Mouse (Mus musculus): ENCODE results near the gene Olfr1424. TPM values are rescaled to one million over a fixed set of nuclear protein-coding genes. Genes with fewer than 3 reads are reported as not detected.

Gene Olfr1424
- polyA plus RNA-seq, 1 experiment from 2014 or later = not detected

DNA sequence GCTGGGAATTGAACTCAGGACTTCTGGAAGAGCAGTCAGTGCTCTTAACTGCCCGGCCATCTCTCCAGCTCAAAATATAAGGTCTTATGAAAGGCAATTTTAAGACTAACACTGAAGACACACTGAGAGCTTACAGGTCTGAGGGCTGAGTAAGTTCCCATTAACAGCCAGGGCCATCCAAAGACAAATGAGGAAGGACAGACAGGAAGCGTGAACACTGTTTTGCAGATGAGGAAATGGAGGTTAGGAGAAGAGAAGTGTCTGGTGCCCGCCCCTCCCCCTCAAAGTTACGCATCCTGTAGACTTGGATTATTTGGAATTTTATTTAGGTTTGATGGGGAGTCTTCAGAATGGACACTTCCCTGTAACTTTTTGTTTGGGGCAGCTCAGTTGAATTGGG, 38.3 kb downstream of the Olfr1424 start:
- Histone ChIP-seq H3K9me3 (no peaks in the 10 kb centered on the region), H3K4me3 (no peak overlapping the region), H3K27me3 (no peaks in the 10 kb centered on the region), H3K4me1 (no peaks in the 10 kb centered on the region), H3K9ac (no peak overlapping the region), H3K27ac (no peak overlapping the region), H3K4me2 (no peak overlapping the region), H3K36me3 (no peaks in the 10 kb centered on the region)
- WGBS = 86% methylated on average over 4 of the region's 4 CpGs
- ATAC-seq (ENCODE audit: insufficient number of reproducible peaks, insufficient read depth, low FRiP score, low TSS enrichment, low read depth) = no peak

DNA sequence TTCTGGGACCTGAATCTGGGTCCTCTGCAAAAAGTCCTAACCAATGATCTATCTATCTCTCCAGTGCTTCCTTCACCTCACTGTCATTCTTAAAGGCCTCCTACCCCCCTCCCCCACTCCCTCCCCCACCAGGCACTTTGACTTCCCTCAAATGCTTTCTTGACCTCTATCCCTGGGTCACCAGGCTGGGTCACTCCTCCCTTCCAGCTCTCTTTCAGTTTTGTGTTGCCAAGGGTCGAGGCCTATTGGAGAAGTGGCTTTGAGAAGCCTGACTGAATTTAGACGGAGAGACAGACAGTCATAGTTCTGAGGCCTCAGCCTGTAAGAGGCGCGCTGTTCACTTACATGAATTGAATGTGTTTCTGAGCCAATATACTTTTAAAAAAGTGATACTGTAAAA, 46.3 kb downstream of the Olfr1424 start:
- H3K4me1 ChIP-seq = no peaks in the 10 kb centered on the region
- 67% methylated on average over 4 of the region's 4 CpGs for WGBS
- no peak for ATAC-seq (ENCODE audit: insufficient number of reproducible peaks, insufficient read depth, low FRiP score, low TSS enrichment, low read depth)

DNA sequence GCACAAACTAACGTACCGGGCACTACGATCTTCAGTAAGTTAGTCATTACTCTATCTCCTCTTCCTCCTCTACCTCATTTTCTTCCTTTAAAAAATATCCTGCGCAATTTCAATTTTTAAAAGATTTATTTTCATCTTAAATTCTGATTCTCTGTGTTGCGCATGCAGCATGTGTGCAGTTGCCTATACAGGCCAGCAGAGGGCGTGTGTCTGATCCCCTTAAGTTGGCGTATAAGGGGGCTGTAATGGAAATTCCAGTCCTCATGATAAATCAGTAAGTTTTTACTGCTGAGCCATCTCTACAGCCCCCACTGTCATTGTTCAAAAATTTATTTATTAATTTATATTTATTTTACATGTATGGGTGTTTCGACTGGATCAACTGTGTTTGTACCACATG, 46.8 kb downstream of the Olfr1424 start:
- no peaks in the 10 kb centered on the region for H3K4me1 ChIP-seq
- 69% methylated on average over 8 of the region's 8 CpGs for WGBS
- H3K4me2 ChIP-seq = no peak overlapping the region
- H3K9me3 ChIP-seq = no peaks in the 10 kb centered on the region
- ATAC-seq (ENCODE audit: insufficient number of reproducible peaks, insufficient read depth, low FRiP score, low TSS enrichment, low read depth) = no peak
- no peak overlapping the region for H3K4me3 ChIP-seq
- no peak overlapping the region for H3K9ac ChIP-seq
- H3K27ac ChIP-seq = no peak overlapping the region
- H3K27me3 ChIP-seq = no peaks in the 10 kb centered on the region
- no peaks in the 10 kb centered on the region for H3K36me3 ChIP-seq

More for the DNA sequence above, 46.3 kb downstream of the Olfr1424 start:
- Histone ChIP-seq H3K36me3 (no peaks in the 10 kb centered on the region), H3K9me3 (no peaks in the 10 kb centered on the region), H3K4me2 (no peak overlapping the region), H3K9ac (no peak overlapping the region), H3K27ac (no peak overlapping the region), H3K4me3 (no peak overlapping the region), H3K27me3 (no peaks in the 10 kb centered on the region)

DNA sequence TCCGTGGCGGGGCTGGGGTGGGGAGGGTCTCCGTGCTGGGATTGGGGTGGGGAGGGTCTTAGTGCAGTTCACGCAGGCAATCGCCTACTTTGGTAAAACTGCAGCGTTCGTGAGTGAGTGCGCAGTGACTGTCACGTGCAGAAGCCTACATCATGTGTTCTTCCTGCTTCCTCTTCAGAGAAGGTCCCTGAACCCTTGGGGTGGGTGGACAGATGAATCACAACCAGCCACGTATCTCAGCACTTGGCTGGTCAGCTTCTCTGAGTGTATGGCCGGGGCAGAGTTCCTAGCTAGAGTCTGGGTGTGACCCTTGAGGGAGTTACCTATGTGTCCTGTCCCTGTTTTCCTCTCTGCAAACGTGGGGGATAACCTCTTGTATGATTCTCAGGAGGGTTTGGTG, 49.3 kb downstream of the Olfr1424 start:
- Histone ChIP-seq H3K9me3 (no peaks in the 10 kb centered on the region), H3K9ac (peak overlapping the region; percentile 58), H3K4me2 (peak overlapping the region; percentile 67), H3K4me3 (peak overlapping the region; percentile 69), H3K4me1 (peaks cover 6% of the 10 kb centered on the region; the same call in 1 of the 2 replicates), H3K27me3 (no peaks in the 10 kb centered on the region), H3K36me3 (no peaks in the 10 kb centered on the region), H3K27ac (no peak overlapping the region)
- under 1% methylated on average over 12 of the region's 12 CpGs for WGBS
- no peak for ATAC-seq (ENCODE audit: insufficient number of reproducible peaks, insufficient read depth, low FRiP score, low TSS enrichment, low read depth)

DNA sequence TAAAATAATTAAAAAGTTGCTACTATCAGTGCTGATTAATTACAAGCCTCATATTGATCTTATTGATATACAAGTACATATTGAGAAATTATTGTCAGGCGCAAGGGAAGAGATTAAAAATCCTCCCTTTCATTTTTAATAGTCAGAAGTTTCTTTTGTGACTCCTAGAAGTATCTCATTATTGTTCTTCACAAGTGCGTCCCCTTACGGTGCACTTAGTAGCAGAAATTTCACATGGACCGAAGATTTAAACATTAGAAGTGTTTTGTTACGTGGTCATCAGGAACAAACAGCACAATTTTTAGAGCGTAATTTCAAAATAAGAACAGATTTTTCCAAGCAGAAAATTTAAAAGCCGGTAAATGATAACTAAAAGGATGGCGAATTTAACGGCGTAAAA, 49.9 kb downstream of the Olfr1424 start:
- H3K36me3 ChIP-seq = no peaks in the 10 kb centered on the region
- H3K4me1 ChIP-seq = peaks cover 6% of the 10 kb centered on the region; the same call in 1 of the 2 replicates
- peak overlapping the region; percentile 58 for H3K9ac ChIP-seq
- WGBS = under 1% methylated on average over 10 of the region's 10 CpGs
- H3K4me3 ChIP-seq = peak overlapping the region; percentile 69
- no peaks in the 10 kb centered on the region for H3K27me3 ChIP-seq
- no peak for ATAC-seq (ENCODE audit: insufficient number of reproducible peaks, insufficient read depth, low FRiP score, low TSS enrichment, low read depth)
- no peaks in the 10 kb centered on the region for H3K9me3 ChIP-seq
- H3K4me2 ChIP-seq = peak overlapping the region; percentile 67
- no peak overlapping the region for H3K27ac ChIP-seq

DNA sequence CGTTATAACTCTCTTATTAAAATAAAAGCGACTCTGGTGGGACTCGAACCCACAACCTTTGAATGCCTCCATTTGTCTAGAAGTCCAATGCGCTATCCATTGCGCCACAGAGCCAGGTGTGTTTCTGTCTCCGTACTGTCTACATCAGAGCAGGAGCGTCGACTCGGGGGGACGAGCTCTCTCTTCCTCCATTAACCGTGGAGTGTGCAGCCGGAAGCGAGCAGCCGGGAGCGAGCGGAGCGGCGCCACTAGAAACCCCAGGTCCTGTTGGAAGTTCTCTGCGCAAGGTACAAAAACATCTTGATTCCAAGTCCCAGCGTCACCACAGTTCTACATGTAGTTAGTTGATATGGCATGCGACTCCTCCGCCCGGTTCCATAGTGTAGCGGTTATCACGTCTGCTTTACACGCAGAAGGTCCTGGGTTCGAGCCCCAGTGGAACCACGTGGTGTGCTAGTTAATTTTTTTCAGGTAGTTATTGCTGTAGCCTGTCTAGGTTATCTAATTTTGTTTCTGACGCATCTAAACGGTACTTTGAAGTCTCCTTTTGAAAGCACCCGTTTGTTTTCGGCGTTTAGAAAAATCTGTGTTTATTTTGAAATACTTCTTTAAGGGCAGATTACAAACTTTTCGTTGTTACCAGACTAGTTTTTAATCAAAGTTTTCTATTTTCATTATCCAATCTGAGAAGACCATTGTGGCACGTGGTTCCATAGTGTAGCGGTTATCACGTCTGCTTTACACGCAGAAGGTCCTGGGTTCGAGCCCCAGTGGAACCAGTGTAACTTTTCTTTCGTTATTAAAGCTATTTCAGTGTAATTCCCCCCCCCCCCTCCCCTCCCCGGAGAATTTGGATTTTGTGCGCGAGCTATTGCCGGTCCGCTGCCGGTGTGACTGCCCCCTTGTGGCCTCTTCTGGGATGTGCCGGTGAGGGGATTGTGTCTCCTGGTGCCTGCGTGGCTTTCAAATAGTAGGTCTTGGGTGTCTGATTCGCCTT, 50.6 kb downstream of the Olfr1424 start:
- Histone ChIP-seq H3K4me1 (peaks cover 11% of the 10 kb centered on the region; the same call in 1 of the 2 replicates), H3K9me3 (no peaks in the 10 kb centered on the region), H3K9ac (peak overlapping the region; percentile 64), H3K4me3 (peak overlapping the region; percentile 69), H3K27me3 (no peaks in the 10 kb centered on the region), H3K4me2 (peak overlapping the region; percentile 67), H3K27ac (peak overlapping the region; percentile 90), H3K36me3 (no peaks in the 10 kb centered on the region)
- peak; percentile 84 for ATAC-seq (ENCODE audit: insufficient number of reproducible peaks, insufficient read depth, low FRiP score, low TSS enrichment, low read depth)
- WGBS = under 1% methylated on average over 49 of the region's 49 CpGs

DNA sequence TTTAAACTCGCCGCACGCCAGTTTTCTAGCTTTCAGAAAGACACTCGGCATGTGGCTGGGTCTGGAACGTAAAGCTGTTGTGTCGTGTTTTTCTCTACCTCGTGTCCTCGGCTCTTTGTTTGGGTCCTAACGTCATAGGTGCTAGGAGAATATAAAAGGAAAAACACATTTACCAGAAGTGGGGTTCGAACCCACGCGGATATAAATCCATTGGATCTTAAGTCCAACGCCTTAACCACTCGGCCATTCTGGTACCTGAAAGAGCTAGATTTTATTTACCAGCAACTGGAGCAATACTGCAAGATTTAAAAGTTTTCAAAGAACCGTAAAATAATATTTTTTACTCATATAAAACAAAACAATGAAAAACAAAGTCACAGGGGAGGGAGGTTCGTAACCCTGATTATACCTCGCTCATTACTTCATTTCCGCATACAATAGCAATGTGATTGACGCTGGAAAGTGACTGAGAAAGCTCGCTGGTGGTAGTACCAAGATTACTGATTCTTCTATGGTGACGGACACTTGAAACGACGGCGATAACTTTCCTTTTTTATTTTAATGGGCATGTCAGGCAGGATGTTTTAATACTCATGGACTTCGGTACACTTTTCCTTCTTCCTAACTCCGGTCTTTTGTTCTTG, 51.4 kb downstream of the Olfr1424 start:
- Histone ChIP-seq H3K36me3 (no peaks in the 10 kb centered on the region), H3K27me3 (no peaks in the 10 kb centered on the region), H3K9ac (peak overlapping the region; percentile 84), H3K4me3 (peak overlapping the region; percentile 69), H3K4me2 (peak overlapping the region; percentile 67), H3K27ac (peak overlapping the region; percentile 90), H3K4me1 (peaks cover 11% of the 10 kb centered on the region; the same call in 1 of the 2 replicates), H3K9me3 (no peaks in the 10 kb centered on the region)
- peak; percentile 40; the same call in 1 of the 2 replicates for ATAC-seq (ENCODE audit: insufficient number of reproducible peaks, insufficient read depth, low FRiP score, low TSS enrichment, low read depth)
- under 1% methylated on average over 26 of the region's 26 CpGs for WGBS

DNA sequence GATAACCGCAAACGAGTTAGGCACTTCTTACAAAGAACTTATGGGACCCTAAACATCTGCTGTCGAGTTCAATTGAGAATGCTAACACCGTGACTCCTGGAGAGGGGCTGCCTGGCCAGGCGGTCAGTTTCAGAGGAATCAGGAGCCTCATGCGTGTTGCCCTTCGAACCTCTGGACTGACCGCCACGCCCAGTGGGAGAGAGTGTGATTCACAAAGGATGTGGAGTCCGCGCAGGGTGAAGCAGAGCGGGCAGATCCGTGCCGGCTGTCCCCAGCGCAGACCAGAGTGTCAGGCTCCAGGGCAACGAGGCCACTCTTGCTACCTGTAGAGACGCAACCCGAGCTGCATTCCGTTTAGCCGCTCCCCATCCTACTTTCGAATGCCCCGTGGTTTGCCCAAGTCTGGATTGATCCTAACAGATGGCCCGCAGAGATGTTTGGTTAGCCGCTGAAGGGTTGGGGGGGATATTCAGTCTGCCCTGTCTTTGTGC, 52.2 kb downstream of the Olfr1424 start:
- Histone ChIP-seq H3K9me3 (no peaks in the 10 kb centered on the region), H3K27ac (peak overlapping the region; percentile 90), H3K4me3 (peak overlapping the region; percentile 69), H3K27me3 (no peaks in the 10 kb centered on the region), H3K9ac (peak overlapping the region; percentile 84), H3K36me3 (no peaks in the 10 kb centered on the region), H3K4me1 (peaks cover 11% of the 10 kb centered on the region; the same call in 1 of the 2 replicates), H3K4me2 (peak overlapping the region; percentile 67)
- WGBS = under 1% methylated on average over 24 of the region's 24 CpGs
- no peak for ATAC-seq (ENCODE audit: insufficient number of reproducible peaks, insufficient read depth, low FRiP score, low TSS enrichment, low read depth)

DNA sequence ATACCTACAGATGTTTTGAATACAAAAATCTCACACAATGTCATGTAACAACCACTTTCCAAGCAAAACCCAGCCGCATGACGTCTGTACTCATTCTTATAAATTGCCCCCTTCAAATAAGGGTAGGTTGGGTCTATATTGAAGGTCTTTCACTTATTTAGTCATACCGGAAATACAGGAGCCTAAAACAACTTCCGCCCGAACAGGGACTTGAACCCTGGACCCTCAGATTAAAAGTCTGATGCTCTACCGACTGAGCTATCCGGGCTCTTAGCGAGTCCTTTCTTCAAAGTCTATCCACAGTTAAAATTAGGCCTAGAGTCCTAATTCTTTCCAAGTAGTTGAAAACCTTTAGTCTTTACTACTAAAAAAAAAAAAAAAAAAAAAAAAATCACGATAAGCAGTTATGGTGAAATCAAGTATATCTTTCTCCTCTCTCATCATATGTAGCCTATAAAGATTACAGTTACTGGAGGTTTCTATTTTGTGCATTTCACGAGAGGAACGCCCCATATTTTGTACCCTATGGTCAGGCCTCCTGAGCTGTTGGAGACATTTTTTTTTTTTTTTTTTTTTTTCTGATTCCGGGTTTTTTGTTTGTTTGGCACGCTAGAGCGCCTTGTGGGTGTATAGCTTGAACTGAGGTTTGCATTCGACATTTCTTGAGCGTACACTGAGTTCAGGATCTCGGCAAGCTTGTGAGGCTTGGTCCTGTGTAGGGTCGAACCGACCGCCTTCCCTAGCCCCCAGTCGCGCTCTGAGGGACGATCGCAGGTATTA, 52.8 kb downstream of the Olfr1424 start:
- Histone ChIP-seq H3K27me3 (no peaks in the 10 kb centered on the region), H3K9ac (peak overlapping the region; percentile 84), H3K4me2 (peak overlapping the region; percentile 67), H3K4me1 (peaks cover 13% of the 10 kb centered on the region), H3K27ac (peak overlapping the region; percentile 90), H3K9me3 (no peaks in the 10 kb centered on the region), H3K4me3 (peak overlapping the region; percentile 69), H3K36me3 (no peaks in the 10 kb centered on the region)
- ATAC-seq (ENCODE audit: insufficient number of reproducible peaks, insufficient read depth, low FRiP score, low TSS enrichment, low read depth) = no peak
- under 1% methylated on average over 24 of the region's 24 CpGs for WGBS
